In genomic region chr9:118228691-118229427, GRCm38 (mm10) we compare ENCODE assay signal across 11 mouse cellular contexts.
DNase-seq lines count a peak whose midpoint lies in the region; ATAC-seq lines count a peak whose summit lies in the region.
"Had no signal": no experiment of that assay in that cellular context is flagged by ENCODE, and none has a peak within 500 bp of the region (broad histone marks: within the 10 kb centered on the region; RNA-seq: fewer than 3 reads in every experiment).

No protein-coding gene starts in this region.

- H3K27me3 ChIP-seq in neural tube, embryonic 11.5 days (ENCODE audit: control insufficient read depth, insufficient read depth, low read length), result no peaks in the 10 kb centered on the region
- no peaks in the 10 kb centered on the region for H3K27me3 ChIP-seq in hindbrain, embryonic 14.5 days (ENCODE audit: control insufficient read depth, insufficient read depth, low read length)
- H3K27me3 ChIP-seq: embryonic facial prominence, embryonic 13.5 days; liver, embryonic 13.5 days had no signal

- H3K9me3 ChIP-seq in neural tube, embryonic 11.5 days (ENCODE audit: control insufficient read depth, low read length), result no peaks in the 10 kb centered on the region
- no peaks in the 10 kb centered on the region for H3K9me3 ChIP-seq in hindbrain, embryonic 14.5 days (ENCODE audit: control insufficient read depth, low read length)
- H3K9me3 ChIP-seq: embryonic facial prominence, embryonic 13.5 days; liver, embryonic 13.5 days had no signal

- no peak overlapping the region for H3K4me2 ChIP-seq in neural tube, embryonic 11.5 days (ENCODE audit: low read depth)
- peak overlapping the region; percentile 21; the same call in 1 of the 2 replicates for H3K4me2 ChIP-seq in hindbrain, embryonic 14.5 days (replicated peaks)
- H3K4me2 ChIP-seq: embryonic facial prominence, embryonic 13.5 days; liver, embryonic 13.5 days had no signal

- no peak overlapping the region for H3K4me3 ChIP-seq in neural tube, embryonic 11.5 days (ENCODE audit: low read depth, low read length)
- no peak overlapping the region for H3K4me3 ChIP-seq in hindbrain, embryonic 14.5 days (replicated peaks; ENCODE audit: low read length)
- H3K4me3 ChIP-seq: embryonic facial prominence, embryonic 13.5 days; liver, embryonic 13.5 days; megakaryocyte, embryonic 14.5 days had no signal

- no peak overlapping the region for H3K27ac ChIP-seq in neural tube, embryonic 11.5 days (ENCODE audit: low read depth, low read length)
- H3K27ac ChIP-seq in hindbrain, embryonic 14.5 days, result no peak overlapping the region
- H3K27ac ChIP-seq: embryonic facial prominence, embryonic 13.5 days; liver, embryonic 13.5 days had no signal

- 67% methylated on average over 19 of the region's 19 CpGs for WGBS in neural tube, embryonic 11.5 days
- WGBS in hindbrain, embryonic 14.5 days, result 39% methylated on average over 19 of the region's 19 CpGs

- peak; percentile 15 for DNase-seq in neural tube, embryonic 11.5 days (ENCODE audit: low spot score)
- no peak for DNase-seq in neural tube, embryonic 10.5 days (ENCODE audit: extremely low spot score, low spot score)
- DNase-seq in cerebellum, postnatal 36 days, result peak; percentile 90 to 92
- peak; percentile 41 for DNase-seq in hindbrain, embryonic 14.5 days (ENCODE audit: low spot score)
- DNase-seq in embryo, embryonic 11 days, result no peak
- DNase-seq in right cerebral cortex, postnatal 14 days, result no peak
- no peak for DNase-seq in lung, postnatal 36 days
- DNase-seq: kidney, adult 8-10 months; liver, embryonic 13.5 days had no signal

- ATAC-seq in neural tube, embryonic 11.5 days (ENCODE audit: insufficient read depth, low FRiP score, low TSS enrichment), result no peak
- ATAC-seq in hindbrain, embryonic 14.5 days (ENCODE audit: low FRiP score), result no peak

- H3K36me3 ChIP-seq in neural tube, embryonic 11.5 days (ENCODE audit: control insufficient read depth, insufficient read depth, low read length), result no peaks in the 10 kb centered on the region
- H3K36me3 ChIP-seq in hindbrain, embryonic 14.5 days (replicated peaks; ENCODE audit: control insufficient read depth, insufficient read depth), result no peaks in the 10 kb centered on the region
- H3K36me3 ChIP-seq: embryonic facial prominence, embryonic 13.5 days; liver, embryonic 13.5 days had no signal

- no peaks in the 10 kb centered on the region for H3K4me1 ChIP-seq in neural tube, embryonic 11.5 days (ENCODE audit: control insufficient read depth, insufficient read depth, low read length)
- H3K4me1 ChIP-seq in hindbrain, embryonic 14.5 days (replicated peaks; ENCODE audit: control insufficient read depth, insufficient read depth, low read length), result peaks cover 22% of the 10 kb centered on the region
- H3K4me1 ChIP-seq: embryonic facial prominence, embryonic 13.5 days; liver, embryonic 13.5 days had no signal

- H3K9ac ChIP-seq in neural tube, embryonic 11.5 days (ENCODE audit: low read length), result no peak overlapping the region
- H3K9ac ChIP-seq in hindbrain, embryonic 14.5 days, result no peak overlapping the region
- H3K9ac ChIP-seq: embryonic facial prominence, embryonic 13.5 days; liver, embryonic 13.5 days had no signal

Comparison
In these comparisons a context has a peak if more than half of its experiments do, and no peak if none do; other contexts are left out.
1. DNase-seq: peak in neural tube, embryonic 11.5 days (single experiment), cerebellum, postnatal 36 days (2 of 2) and hindbrain, embryonic 14.5 days (single experiment); none in neural tube, embryonic 10.5 days (single experiment), embryo, embryonic 11 days (single experiment), right cerebral cortex, postnatal 14 days (single experiment) and lung, postnatal 36 days (single experiment).